Mouse (Mus musculus) spleen, adult 2 months (tissue): ENCODE results near the gene Larp1.

Experiments
- CTCF ChIP-seq: fragments of 200-500 bp; IDR thresholded peaks from 2 replicates; pipeline ENCODE4 v1.5.1; 2011; ENCODE audit warnings: mild to moderate bottlenecking, inconsistent platforms; ENCODE audit not compliant: insufficient read depth, insufficient read length, insufficient replicate concordance; ENCODE audit errors: extremely low read depth
- POLR2A ChIP-seq: fragments of 200-500 bp; IDR thresholded peaks from 2 replicates; pipeline ENCODE4 v1.6.1; 2011; ENCODE audit warnings: low read depth, low read length, inconsistent platforms

DNA sequence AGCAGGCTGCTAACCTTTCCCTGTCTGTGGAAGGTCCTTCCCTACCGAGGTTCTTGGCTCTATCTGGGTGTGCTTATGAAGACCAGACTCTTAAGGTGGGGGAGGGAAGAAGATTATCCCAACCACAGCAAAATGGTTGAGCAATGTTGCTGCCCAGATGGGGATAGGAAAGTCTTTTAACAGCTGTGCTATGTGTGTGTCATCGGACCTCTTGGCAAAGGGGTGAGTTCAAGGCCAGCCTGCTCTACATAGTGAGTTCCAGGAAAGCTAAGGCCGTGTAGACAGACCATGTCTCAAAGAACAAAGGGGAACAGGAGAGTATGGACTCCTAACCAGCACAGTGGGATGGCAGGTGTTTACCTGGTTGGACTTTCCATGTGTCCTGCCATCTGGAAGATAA is 64.1 kb downstream of the Larp1 start:
- TF ChIP-seq CTCF (no peak), POLR2A (no peak)
